Mouse (Mus musculus): Measurements from ENCODE around the gene Tns2. TPM values are rescaled to one million over a fixed set of nuclear protein-coding genes. Genes with fewer than 3 reads are reported as not detected.

The Tns2 gene
- 25.0 and 25.4 TPM in 2 replicates for polyA plus RNA-seq (2014; fragmentation: Nextera tagmentation; extraction: Ambion mirVana)

GRCm38 (mm10) chr15:102100161-102100981 lies at the start of gene Tns2:
Tns2 (plus strand) TSS chr15:102100413.
- Histone ChIP-seq H3K4me3 (ENCODE audit: low read depth, low read length) (peak within 1 kb of the TSS; percentile 61), H3K27ac (ENCODE audit: low read depth, low read length) (peak within 1 kb of the TSS; percentile 95), H3K4me1 (ENCODE audit: control insufficient read depth, insufficient read depth, low read length) (peaks cover 61% of the 10 kb centered on the region), H3K27me3 (ENCODE audit: control insufficient read depth, insufficient read depth, low read length) (no peaks in the 10 kb centered on the region), H3K9ac (ENCODE audit: low read depth, low read length) (peak within 1 kb of the TSS; percentile 71), H3K36me3 (ENCODE audit: control insufficient read depth, insufficient read depth, low read length) (peaks cover 14% of the 10 kb centered on the region), H3K9me3 (replicated peaks; ENCODE audit: control insufficient read depth, low read length) (no peaks in the 10 kb centered on the region), H3K4me2 (peak within 1 kb of the TSS; percentile 80)
- peak; percentile 41 for ATAC-seq (replicated peaks; ENCODE audit: insufficient number of reproducible peaks, low FRiP score, low TSS enrichment)
- under 1% methylated on average over 67 of the region's 82 CpGs for WGBS (ENCODE audit: insufficient replicate concordance)

DNA sequence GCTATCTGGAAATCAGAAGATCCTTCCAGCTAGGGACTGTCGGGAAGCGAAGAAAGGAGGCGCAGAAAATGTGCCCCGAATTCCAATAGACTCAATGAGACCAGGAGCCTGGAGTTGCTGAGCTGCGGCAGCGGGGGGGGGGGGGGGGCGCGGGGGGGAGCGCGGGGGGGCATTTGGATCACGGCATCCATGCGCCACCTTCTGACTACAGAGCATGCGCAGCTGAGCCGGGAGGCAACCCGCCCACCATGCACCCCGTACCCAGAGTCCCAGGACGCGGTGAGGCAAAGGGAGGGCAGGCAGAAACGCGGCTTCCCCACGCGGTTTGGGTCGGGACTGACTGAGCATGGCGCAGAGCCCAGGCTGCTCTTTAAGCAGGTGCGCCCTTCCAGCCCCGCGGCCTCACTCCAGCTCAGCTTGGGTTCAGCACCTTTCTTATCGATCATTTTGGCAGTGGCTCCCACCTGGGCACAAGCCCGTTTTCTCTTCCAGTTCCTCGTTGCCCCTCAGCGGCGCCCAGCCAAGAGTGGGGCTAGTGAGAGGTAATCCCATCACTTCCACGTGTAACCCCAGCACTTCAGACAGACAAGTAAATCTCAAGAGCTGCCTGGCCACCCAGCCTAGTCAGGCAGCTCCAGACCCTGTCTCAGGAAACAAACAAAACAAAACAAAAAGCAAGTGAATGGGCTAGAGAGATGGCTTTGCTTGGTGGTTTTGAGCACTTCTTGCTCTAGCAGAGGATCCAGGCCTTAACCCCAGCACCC lies 48.1 kb upstream of the Tns2 start:
- Histone ChIP-seq H3K4me2 (peak overlapping the region; percentile 87), H3K27me3 (ENCODE audit: control insufficient read depth, insufficient read depth, low read length) (no peaks in the 10 kb centered on the region), H3K36me3 (ENCODE audit: control insufficient read depth, insufficient read depth, low read length) (no peaks in the 10 kb centered on the region), H3K27ac (ENCODE audit: low read depth, low read length) (0 out of 2 replicates have a peak overlapping the region, but pooled peaks have one; percentile 29), H3K9me3 (replicated peaks; ENCODE audit: control insufficient read depth, low read length) (no peaks in the 10 kb centered on the region), H3K4me1 (ENCODE audit: control insufficient read depth, insufficient read depth, low read length) (0 out of 2 replicates have a peak, but pooled peaks cover 3% of the 10 kb centered on the region), H3K9ac (ENCODE audit: low read depth, low read length) (peak overlapping the region; percentile 77), H3K4me3 (ENCODE audit: low read depth, low read length) (peak overlapping the region; percentile 54)
- 2% methylated on average over 29 of the region's 33 CpGs for WGBS (ENCODE audit: insufficient replicate concordance)
- ATAC-seq (replicated peaks; ENCODE audit: insufficient number of reproducible peaks, low FRiP score, low TSS enrichment) = peak; percentile 46; the same call in 1 of the 2 replicates

- Histone ChIP-seq H3K9me3 (replicated peaks; ENCODE audit: control insufficient read depth, low read length) (no peaks in the 10 kb centered on the region), H3K9ac (ENCODE audit: low read depth, low read length) (no peak overlapping the region), H3K36me3 (ENCODE audit: control insufficient read depth, insufficient read depth, low read length) (no peaks in the 10 kb centered on the region), H3K4me1 (ENCODE audit: control insufficient read depth, insufficient read depth, low read length) (0 out of 2 replicates have a peak, but pooled peaks cover 3% of the 10 kb centered on the region), H3K27ac (ENCODE audit: low read depth, low read length) (no peak overlapping the region), H3K4me2 (no peak overlapping the region), H3K27me3 (ENCODE audit: control insufficient read depth, insufficient read depth, low read length) (no peaks in the 10 kb centered on the region), H3K4me3 (ENCODE audit: low read depth, low read length) (no peak overlapping the region)
- no peak for ATAC-seq (replicated peaks; ENCODE audit: insufficient number of reproducible peaks, low FRiP score, low TSS enrichment)
- 79% methylated on average over 15 of the region's 15 CpGs for WGBS (ENCODE audit: insufficient replicate concordance)
These were observed 43.6 kb upstream of the Tns2 start for GRCm38 (mm10) chr15:102056495-102057174.

DNA sequence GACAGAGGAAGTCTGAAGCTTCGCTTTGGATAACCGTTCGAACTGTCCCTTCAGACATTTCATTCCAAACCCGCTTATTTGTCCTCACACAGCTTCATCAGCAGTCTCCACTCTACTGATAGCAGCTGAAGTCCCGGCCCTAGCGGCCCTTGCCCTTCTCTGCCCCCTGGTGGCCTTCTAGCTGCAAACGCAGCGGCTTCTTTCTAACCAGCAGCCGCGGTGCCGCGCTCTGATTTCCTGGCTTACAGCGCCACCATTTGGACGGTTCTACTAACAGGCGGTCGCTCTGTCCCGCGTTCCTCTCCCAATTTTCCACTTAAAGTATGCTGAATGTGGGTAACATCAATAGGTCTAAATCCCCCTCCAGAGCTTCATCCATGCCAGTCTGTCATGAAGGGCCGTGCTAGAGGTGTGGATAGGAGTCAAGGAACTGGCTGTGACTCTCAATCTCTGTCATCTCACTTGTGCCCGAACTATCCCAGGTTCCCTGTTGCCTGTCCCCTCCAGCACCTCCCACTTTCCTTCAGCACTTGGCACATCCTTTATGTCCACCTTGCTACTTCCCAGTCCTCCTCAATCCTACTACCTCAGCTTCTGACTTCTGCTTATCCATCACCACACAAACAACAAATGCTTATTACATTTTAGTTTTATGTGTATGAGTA lies 34.4 kb upstream of the Tns2 start:
- H3K4me3 ChIP-seq (ENCODE audit: low read depth, low read length) = no peak overlapping the region
- H3K4me2 ChIP-seq = no peak overlapping the region
- H3K27me3 ChIP-seq (ENCODE audit: control insufficient read depth, insufficient read depth, low read length) = no peaks in the 10 kb centered on the region
- 0 out of 2 replicates have a peak, but pooled peaks have one; percentile 52 for ATAC-seq (replicated peaks; ENCODE audit: insufficient number of reproducible peaks, low FRiP score, low TSS enrichment)
- H3K9me3 ChIP-seq (replicated peaks; ENCODE audit: control insufficient read depth, low read length) = no peaks in the 10 kb centered on the region
- no peaks in the 10 kb centered on the region for H3K36me3 ChIP-seq (ENCODE audit: control insufficient read depth, insufficient read depth, low read length)
- H3K4me1 ChIP-seq (ENCODE audit: control insufficient read depth, insufficient read depth, low read length) = peaks cover 12% of the 10 kb centered on the region; the same call in 1 of the 2 replicates
- no peak overlapping the region for H3K27ac ChIP-seq (ENCODE audit: low read depth, low read length)
- no peak overlapping the region for H3K9ac ChIP-seq (ENCODE audit: low read depth, low read length)
- WGBS (ENCODE audit: insufficient replicate concordance) = 3% methylated on average over 20 of the region's 20 CpGs

DNA sequence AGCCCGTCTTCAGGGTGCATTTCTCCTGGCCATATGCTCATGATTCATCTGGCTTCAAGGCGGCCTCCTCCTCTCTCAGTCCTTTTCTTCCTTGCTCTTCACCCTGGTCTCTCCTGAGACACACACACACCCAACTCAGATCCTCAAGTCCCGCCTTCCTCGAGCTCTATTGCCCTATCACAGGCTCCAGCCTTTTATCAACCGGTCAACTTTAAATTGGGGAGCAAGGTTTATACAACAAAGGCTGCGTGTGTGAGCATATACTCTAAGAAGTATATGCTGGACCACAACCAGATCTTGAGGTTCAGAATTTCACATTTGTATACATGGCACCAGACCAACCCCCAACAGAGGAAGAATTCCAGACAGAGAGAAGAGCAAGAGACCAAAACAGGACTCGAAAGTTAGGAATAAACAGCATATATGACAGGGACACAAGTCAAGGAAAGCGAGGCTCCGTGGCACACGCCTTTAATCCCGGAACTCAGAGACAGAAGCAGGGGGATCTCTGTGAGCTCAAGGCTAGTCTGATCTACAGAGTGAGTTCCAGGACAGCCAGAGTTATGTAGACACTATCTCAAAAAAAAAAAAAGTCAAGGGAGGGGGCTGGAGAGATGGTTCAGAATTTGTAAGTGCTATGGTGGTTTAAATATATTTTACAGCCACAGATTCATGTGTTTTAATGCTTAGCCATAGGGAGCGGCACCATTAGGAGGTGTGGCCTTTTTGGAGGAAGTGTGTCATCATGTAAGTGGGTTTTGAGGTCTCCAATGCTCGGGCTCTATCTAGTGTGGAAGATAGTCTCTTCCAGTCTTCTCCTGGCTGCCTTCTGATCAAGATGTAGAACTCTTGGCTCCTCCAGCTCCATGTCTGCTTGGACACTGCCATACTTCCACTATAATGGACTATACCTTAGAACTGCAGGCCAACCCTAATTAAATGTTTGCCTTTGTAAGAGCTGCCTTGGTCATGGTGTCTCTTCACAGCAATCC lies 29.4 kb upstream of the Tns2 start:
- H3K9me3 ChIP-seq (replicated peaks; ENCODE audit: control insufficient read depth, low read length) = no peaks in the 10 kb centered on the region
- no peaks in the 10 kb centered on the region for H3K36me3 ChIP-seq (ENCODE audit: control insufficient read depth, insufficient read depth, low read length)
- WGBS (ENCODE audit: insufficient replicate concordance) = 64% methylated on average over 13 of the region's 13 CpGs
- no peak overlapping the region for H3K9ac ChIP-seq (ENCODE audit: low read depth, low read length)
- H3K4me2 ChIP-seq = no peak overlapping the region
- H3K27me3 ChIP-seq (ENCODE audit: control insufficient read depth, insufficient read depth, low read length) = no peaks in the 10 kb centered on the region
- no peak overlapping the region for H3K4me3 ChIP-seq (ENCODE audit: low read depth, low read length)
- peaks cover 4% of the 10 kb centered on the region; the same call in 1 of the 2 replicates for H3K4me1 ChIP-seq (ENCODE audit: control insufficient read depth, insufficient read depth, low read length)
- H3K27ac ChIP-seq (ENCODE audit: low read depth, low read length) = no peak overlapping the region
- no peak for ATAC-seq (replicated peaks; ENCODE audit: insufficient number of reproducible peaks, low FRiP score, low TSS enrichment)

DNA sequence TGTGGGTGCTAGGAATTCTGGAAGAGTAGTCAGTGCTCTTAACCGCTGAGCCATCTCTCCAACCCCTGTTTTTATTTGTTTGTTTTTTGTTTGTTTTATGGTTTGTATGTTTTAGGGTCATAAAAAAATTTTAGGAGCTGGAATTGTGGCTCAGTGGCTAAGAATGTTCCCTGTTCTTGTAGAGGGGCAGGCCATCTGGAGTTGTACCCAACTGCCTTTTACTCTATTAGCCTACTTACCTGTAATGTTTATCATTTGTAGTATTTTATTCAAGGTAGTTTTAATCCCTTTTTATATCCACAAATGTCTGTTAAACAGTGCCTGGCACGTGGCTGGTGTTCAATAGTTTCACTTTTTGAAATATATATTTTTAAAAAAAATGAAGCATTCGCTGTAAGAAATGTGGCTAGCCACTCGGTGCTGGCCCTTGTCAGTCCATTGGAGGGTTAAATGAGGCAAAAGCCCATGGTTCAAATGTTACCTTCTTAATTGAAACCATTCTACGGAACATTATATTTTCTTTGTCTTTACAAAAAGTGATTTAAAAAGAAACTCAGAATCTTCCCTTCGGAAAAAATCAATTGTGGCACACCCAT lies 27.2 kb upstream of the Tns2 start:
- Histone ChIP-seq H3K9me3 (replicated peaks; ENCODE audit: control insufficient read depth, low read length) (no peaks in the 10 kb centered on the region), H3K27ac (ENCODE audit: low read depth, low read length) (no peak overlapping the region), H3K27me3 (ENCODE audit: control insufficient read depth, insufficient read depth, low read length) (no peaks in the 10 kb centered on the region), H3K36me3 (ENCODE audit: control insufficient read depth, insufficient read depth, low read length) (no peaks in the 10 kb centered on the region), H3K9ac (ENCODE audit: low read depth, low read length) (peak overlapping the region; percentile 59), H3K4me3 (ENCODE audit: low read depth, low read length) (peak overlapping the region; percentile 88), H3K4me1 (ENCODE audit: control insufficient read depth, insufficient read depth, low read length) (peaks cover 6% of the 10 kb centered on the region; the same call in 1 of the 2 replicates), H3K4me2 (peak overlapping the region; percentile 63)
- ATAC-seq (replicated peaks; ENCODE audit: insufficient number of reproducible peaks, low FRiP score, low TSS enrichment) = 0 out of 2 replicates have a peak, but pooled peaks have one; percentile 5
- whole genome bisulfite sequencing (ENCODE audit: insufficient replicate concordance) = 15% methylated on average over 6 of the region's 6 CpGs

GRCm38 (mm10) chr15:102073559-102074069 lies 26.6 kb upstream of the Tns2 start, which contains the start of gene Eif4b:
Eif4b (plus strand) TSS chr15:102073773.
- peaks cover 6% of the 10 kb centered on the region; the same call in 1 of the 2 replicates for H3K4me1 ChIP-seq (ENCODE audit: control insufficient read depth, insufficient read depth, low read length)
- ATAC-seq (replicated peaks; ENCODE audit: insufficient number of reproducible peaks, low FRiP score, low TSS enrichment) = peak; percentile 94
- H3K36me3 ChIP-seq (ENCODE audit: control insufficient read depth, insufficient read depth, low read length) = no peaks in the 10 kb centered on the region
- no peaks in the 10 kb centered on the region for H3K9me3 ChIP-seq (replicated peaks; ENCODE audit: control insufficient read depth, low read length)
- H3K4me3 ChIP-seq (ENCODE audit: low read depth, low read length) = peak within 1 kb of the TSS; percentile 88
- H3K9ac ChIP-seq (ENCODE audit: low read depth, low read length) = peak within 1 kb of the TSS; percentile 98
- H3K27me3 ChIP-seq (ENCODE audit: control insufficient read depth, insufficient read depth, low read length) = no peaks in the 10 kb centered on the region
- whole genome bisulfite sequencing (ENCODE audit: insufficient replicate concordance) = under 1% methylated on average over 56 of the region's 58 CpGs
- H3K27ac ChIP-seq (ENCODE audit: low read depth, low read length) = peak within 1 kb of the TSS; percentile 95
- H3K4me2 ChIP-seq = peak within 1 kb of the TSS; percentile 86
